Mouse (Mus musculus) bone marrow, adult 2 months (tissue): ENCODE data around the gene Nox3.

Experiments
- CTCF ChIP-seq: fragments of 200-500 bp; IDR thresholded peaks from 2 replicates; pipeline ENCODE4 v1.5.1; 2011; ENCODE audit warnings: low read length, control low read depth; ENCODE audit not compliant: control insufficient read depth, insufficient read depth
- POLR2A ChIP-seq: fragments of 200-500 bp; IDR thresholded peaks from 2 replicates; pipeline ENCODE4 v1.6.1; 2011; ENCODE audit warnings: low read depth, mild to moderate bottlenecking, control low read depth, low read length, borderline replicate concordance; ENCODE audit not compliant: control insufficient read depth

DNA sequence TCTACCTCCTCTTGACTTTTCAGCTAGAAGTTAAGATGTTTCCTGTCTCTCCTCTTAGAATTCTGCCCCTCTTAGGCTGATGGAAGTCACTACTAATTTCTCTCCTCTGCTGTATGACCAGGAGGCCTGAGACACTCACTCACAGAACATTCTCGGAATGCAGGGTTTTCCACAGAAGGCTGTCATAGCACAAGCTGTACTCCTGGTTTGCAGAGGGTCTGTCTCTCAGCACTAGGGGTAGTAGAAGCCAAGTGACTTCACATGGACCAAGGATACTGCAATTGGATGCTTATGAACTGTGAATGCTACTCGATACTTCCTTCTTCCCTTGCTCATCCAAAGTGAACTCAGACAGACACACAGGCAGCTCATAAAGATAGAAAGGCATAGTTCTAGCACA is 52.5 kb downstream of the Nox3 start:
- TF ChIP-seq POLR2A (no peak), CTCF (no peak)
